In genomic region chr17:28097308-28097707, GRCm38 (mm10) we compare ENCODE assay signal across 22 mouse cellular contexts. TPM values are rescaled to one million over a fixed set of nuclear protein-coding genes. Genes with fewer than 3 reads are reported as not detected.
"Had no signal": no experiment of that assay in that cellular context is flagged by ENCODE, and none has a peak within 500 bp of the region (broad histone marks: within the 10 kb centered on the region; RNA-seq: fewer than 3 reads in every experiment).

No protein-coding gene starts in this region.

- DNase-seq: layer of hippocampus, adult 9-11 months; layer of hippocampus, postnatal 36 days; liver; lung, adult 18-20 months; lung, postnatal 10 days; lung, postnatal 36 days; thymus, adult 2 months; thymus, postnatal 14 days; thymus, postnatal 4 days had no signal

- H3K36me3 ChIP-seq: limb, embryonic 13.5 days; liver, embryonic 12.5 days; liver, embryonic 15.5 days; lung, embryonic 15.5 days; midbrain, embryonic 10.5 days; midbrain, embryonic 13.5 days; neural tube, embryonic 13.5 days had no signal

- ATAC-seq: inflammation-experienced regulatory T-cells, adult 6 months; intestine, postnatal 0 days; liver, embryonic 12.5 days; midbrain, embryonic 13.5 days; midbrain, embryonic 16.5 days had no signal

- H3K27me3 ChIP-seq: limb, embryonic 13.5 days; lung, embryonic 15.5 days; midbrain, embryonic 13.5 days; neural tube, embryonic 13.5 days had no signal

- H3K4me2 ChIP-seq: limb, embryonic 13.5 days; liver, embryonic 12.5 days; liver, embryonic 15.5 days; lung, embryonic 15.5 days; midbrain, embryonic 13.5 days; neural tube, embryonic 13.5 days had no signal

- H3K4me3 ChIP-seq: left cerebral cortex, adult 2 months; limb, embryonic 13.5 days; liver, embryonic 12.5 days; liver, embryonic 15.5 days; lung, embryonic 15.5 days; megakaryocyte, embryonic 14.5 days; midbrain, embryonic 10.5 days; midbrain, embryonic 13.5 days; myocyte; neural tube, embryonic 13.5 days had no signal

- H3K4me1 ChIP-seq: liver, embryonic 12.5 days; liver, embryonic 15.5 days; megakaryocyte, embryonic 14.5 days had no signal

- H3K27ac ChIP-seq: left cerebral cortex, adult 2 months; limb, embryonic 13.5 days; liver, embryonic 12.5 days; liver, embryonic 15.5 days; lung, embryonic 15.5 days; midbrain, embryonic 10.5 days; midbrain, embryonic 13.5 days; neural tube, embryonic 13.5 days had no signal

- H3K9me3 ChIP-seq: liver, embryonic 15.5 days had no signal

- H3K9ac ChIP-seq: limb, embryonic 13.5 days; liver, embryonic 12.5 days; liver, embryonic 15.5 days; lung, embryonic 15.5 days; midbrain, embryonic 13.5 days; neural tube, embryonic 13.5 days had no signal

RNA-seq across cellular contexts. Expression of gene Tcp11, which starts 16.9 kb away (rescaled TPM):
- polyA plus RNA-seq: myocyte had no signal

RNA-seq across cellular contexts. Expression of gene Scube3, which starts 44.6 kb away (rescaled TPM):
- polyA plus RNA-seq: inflammation-experienced regulatory T-cells, adult 6 months had no signal
